Mouse (Mus musculus) hindbrain, embryonic 12.5 days (tissue): ENCODE measurements around the gene Cd9. TPM values are rescaled to one million over a fixed set of nuclear protein-coding genes. Genes with fewer than 3 reads are reported as not detected.

ENCODE experiments used
- ATAC-seq: fragments of 200-750 bp; cut with Nextera tagmentation; 2 replicates; pipeline ENCODE4 v1.8.0; 2017; ENCODE audit warnings: moderate TSS enrichment; ENCODE audit not compliant: low FRiP score
- H3K27ac ChIP-seq: fragments of 300-500 bp; sonication (generic); 2 replicates; pipeline ENCODE4 v1.5.1; 2016; ENCODE audit warnings: mild to moderate bottlenecking
- H3K27me3 ChIP-seq: fragments of 300-500 bp; sonication (generic); 2 replicates; pipeline ENCODE4 v1.6.1; 2016; ENCODE audit warnings: mild to moderate bottlenecking
- H3K36me3 ChIP-seq: fragments of 300-500 bp; sonication (generic); 2 replicates; pipeline ENCODE4 v1.6.1; 2016; ENCODE audit warnings: mild to moderate bottlenecking
- H3K4me1 ChIP-seq: fragments of 300-500 bp; sonication (generic); 2 replicates; pipeline ENCODE4 v1.6.1; 2016
- H3K4me2 ChIP-seq: fragments of 300-500 bp; sonication (generic); replicated peaks from 2 replicates; pipeline ENCODE4 v1.6.1; 2016; ENCODE audit warnings: mild to moderate bottlenecking
- H3K4me3 ChIP-seq: fragments of 300-500 bp; sonication (generic); 2 replicates; pipeline ENCODE4 v1.5.1; 2016; ENCODE audit warnings: mild to moderate bottlenecking
- H3K9ac ChIP-seq: fragments of 300-500 bp; sonication (generic); 2 replicates; pipeline ENCODE4 v1.6.1; 2016; ENCODE audit warnings: mild to moderate bottlenecking, moderate library complexity
- H3K9me3 ChIP-seq: fragments of 300-500 bp; sonication (generic); replicated peaks from 2 replicates; pipeline ENCODE4 v1.6.1; 2016; ENCODE audit warnings: mild to moderate bottlenecking
- WGBS: fragments of 180-500 bp; shearing (Covaris S2); methylation state at CpG from one replicate; pipeline ENCODE4 v1.1.7; 2016; 5-methylcytosine and 5-hydroxymethylcytosine counted together
- polyA plus RNA-seq: library from polyadenylated mRNA; unstranded; fragments of >200 nt; fragmentation: Nextera tagmentation; extraction: Ambion mirVana; gene quantifications from 2 replicates; pipeline ENCODE4 v1.2.1, GENCODE M21; 2016

Cd9 gene
- polyA plus RNA-seq, 1 experiment from 2014 or later: 54.1 TPM

DNA sequence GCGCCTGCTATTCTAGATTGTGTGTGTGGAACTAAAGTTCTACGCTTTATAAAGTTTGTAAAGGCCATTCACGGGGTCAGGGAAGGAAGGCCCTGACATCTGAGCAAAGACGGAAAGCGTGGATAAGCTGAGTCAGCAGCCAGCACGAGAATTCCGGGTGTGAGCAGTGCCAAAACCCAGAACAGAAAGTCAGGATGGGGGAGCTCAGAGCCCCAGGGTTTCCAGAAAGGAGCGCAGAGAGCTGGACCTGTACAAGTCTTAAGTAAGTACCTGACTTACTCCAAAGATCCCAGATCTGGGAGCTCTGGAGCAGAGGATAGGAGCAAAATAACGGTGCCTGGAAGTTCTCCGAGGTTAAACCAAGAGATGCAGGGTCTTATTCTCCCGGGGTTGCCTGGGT is 84.0 kb downstream of the Cd9 start:
- H3K9me3 ChIP-seq: 0 out of 2 replicates have a peak, but pooled peaks cover 3% of the 10 kb centered on the region
- H3K27ac ChIP-seq: no peak overlapping the region
- H3K4me1 ChIP-seq: no peaks in the 10 kb centered on the region; the same call in 1 of the 2 replicates
- 70% methylated on average over 11 of the region's 11 CpGs for WGBS
- H3K4me2 ChIP-seq: no peak overlapping the region
- no peaks in the 10 kb centered on the region for H3K27me3 ChIP-seq
- H3K4me3 ChIP-seq: no peak overlapping the region
- ATAC-seq: no peak
- H3K9ac ChIP-seq: no peak overlapping the region
- no peaks in the 10 kb centered on the region for H3K36me3 ChIP-seq

Other genes starting within 250 kb of the Cd9 start
- 0.16 TPM in 1 of 2 replicates, not detected in the other for gene Tuba3a, start 208.7 kb downstream of the Cd9 start, polyA plus RNA-seq
- 19.6 and 20.6 TPM in 2 replicates for gene Ltbr, start 180.9 kb downstream of the Cd9 start, polyA plus RNA-seq
- gene Scnn1a, start 174.1 kb downstream of the Cd9 start, polyA plus RNA-seq: 0.48 and 0.49 TPM in 2 replicates
- gene Tnfrsf1a, start 145.4 kb downstream of the Cd9 start, polyA plus RNA-seq: 29.9 and 32.6 TPM in 2 replicates
- 0.18 and 0.22 TPM in 2 replicates for gene Plekhg6, start 114.0 kb downstream of the Cd9 start, polyA plus RNA-seq
- gene Vwf, start 52.0 kb upstream of the Cd9 start, polyA plus RNA-seq: 11.3 and 11.5 TPM in 2 replicates
- 0.17 and 0.25 TPM in 2 replicates for gene Ano2, start 195.6 kb upstream of the Cd9 start, polyA plus RNA-seq